Mouse (Mus musculus): ENCODE measurements around the gene Cnga4.
"Not testable (repeated sequence)": the region's sequence is repeated elsewhere in the genome, so short reads cannot be mapped to it uniquely, and the experiment has no call there.

Gene Cnga4

DNA sequence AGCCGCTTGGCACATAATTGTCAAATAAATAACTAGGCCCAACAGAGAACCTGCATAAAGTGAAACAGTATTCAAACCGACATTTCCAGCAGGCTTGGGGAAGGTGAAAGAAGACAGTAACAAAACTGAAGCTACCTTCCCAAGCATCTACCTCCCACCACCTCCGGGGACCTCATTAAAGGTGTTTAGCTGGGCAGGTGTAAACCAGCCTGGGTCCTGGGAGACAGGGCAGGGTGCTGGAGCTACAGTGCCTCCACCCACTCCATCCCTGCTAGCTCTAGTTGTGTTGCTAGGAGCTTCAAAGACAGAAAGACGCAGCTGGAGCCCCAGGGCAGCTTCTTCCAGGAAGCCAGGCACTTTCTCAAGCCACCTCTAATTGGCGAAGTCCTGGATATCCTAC is at the start of gene Cnga4:
TSS of gene Cnga4 (plus strand) at position 301 of the 400 bp plus-strand sequence.
- DNase-seq (ENCODE audit: low read depth, low spot score), result no peak

GRCm38 (mm10) chr7:105356064-105356463 is 48.3 kb upstream of the Cnga4 start:
- not testable (repeated sequence) for DNase-seq (ENCODE audit: low read depth, low spot score)

DNA sequence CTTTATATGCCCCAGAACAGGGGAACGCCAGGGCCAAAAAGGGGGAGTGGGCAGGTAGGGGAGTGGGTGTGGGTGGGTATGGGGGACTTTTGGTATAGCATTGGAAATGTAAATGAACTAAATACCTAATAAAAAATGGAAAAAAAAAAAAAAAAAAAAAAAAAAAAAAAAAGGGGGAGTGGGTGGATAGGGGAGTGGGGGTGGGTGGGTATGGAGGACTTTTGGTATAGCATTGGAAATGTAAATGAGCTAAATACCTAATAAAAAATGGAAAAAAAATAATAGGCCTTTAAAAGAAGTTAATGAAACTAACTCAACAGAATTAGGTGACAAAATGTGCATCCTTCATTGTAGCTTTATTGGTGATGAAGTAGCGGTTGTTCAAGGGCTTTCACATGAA is 47.9 kb upstream of the Cnga4 start:
- DNase-seq (ENCODE audit: low read depth, low spot score), result not testable (repeated sequence)

DNA sequence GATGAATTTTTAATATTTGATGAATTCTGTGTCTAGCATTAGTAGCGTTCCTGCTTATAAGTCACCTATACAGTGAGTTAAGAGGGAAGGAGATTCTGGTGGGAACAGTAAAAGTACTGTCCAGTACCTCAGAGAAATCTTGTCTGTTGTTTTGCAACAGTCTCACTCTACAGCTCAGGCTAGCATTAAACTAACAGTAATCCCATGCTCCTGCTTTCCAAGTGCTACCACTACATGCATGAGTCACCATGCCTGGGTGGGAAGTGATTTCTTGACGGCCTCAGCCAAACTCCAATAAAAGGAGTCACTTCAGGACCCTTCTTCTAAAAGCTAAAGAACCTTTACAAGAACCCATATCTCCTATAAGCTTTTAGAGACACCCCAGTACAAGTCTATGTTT is 42.7 kb upstream of the Cnga4 start:
- DNase-seq (ENCODE audit: low read depth, low spot score), result no peak

- DNase-seq (ENCODE audit: low read depth, low spot score), result no peak
Measured at GRCm38 (mm10) chr7:105367268-105367667, 37.1 kb upstream of the Cnga4 start.

DNA sequence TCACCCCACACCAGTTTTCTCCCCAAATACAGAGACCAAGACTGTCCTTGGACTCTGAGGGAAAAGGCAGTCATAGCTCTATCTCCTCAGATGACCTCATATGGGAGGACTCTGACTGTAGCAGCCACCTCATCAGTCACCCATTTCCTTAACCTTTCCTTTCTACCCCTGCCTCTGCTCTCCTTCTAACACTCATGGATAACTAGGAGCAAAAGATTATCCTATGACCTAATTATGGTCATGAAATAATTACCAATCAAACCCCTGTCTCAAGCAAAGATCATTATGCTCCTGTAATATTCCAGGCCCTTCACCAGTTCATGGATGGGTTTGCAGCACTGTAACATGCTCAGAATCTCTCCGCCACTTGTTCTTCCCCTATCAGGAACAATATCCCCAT is 36.4 kb upstream of the Cnga4 start, which contains the start of gene Olfr692:
TSS of gene Olfr692 (plus strand) at position 301 of the 400 bp plus-strand sequence.
- no peak for DNase-seq (ENCODE audit: low read depth, low spot score)

DNA sequence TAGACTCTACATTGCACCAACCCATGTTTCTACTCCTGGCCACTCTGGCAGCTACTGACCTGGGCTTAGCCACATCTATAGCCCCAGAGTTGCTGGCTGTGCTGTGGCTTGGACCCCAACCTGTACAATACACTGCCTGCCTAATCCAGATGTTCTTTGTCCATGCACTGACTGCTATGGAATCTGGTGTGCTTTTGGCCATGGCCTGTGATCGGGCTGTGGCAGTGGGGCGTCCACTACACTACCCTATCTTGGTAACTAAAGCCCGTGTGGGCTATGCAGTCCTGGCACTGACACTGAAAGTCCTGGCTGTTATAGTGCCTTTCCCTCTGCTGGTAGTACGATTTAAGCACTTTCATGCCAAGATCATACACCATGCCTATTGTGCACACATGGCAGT is 35.8 kb upstream of the Cnga4 start:
- no peak for DNase-seq (ENCODE audit: low read depth, low spot score)

DNA sequence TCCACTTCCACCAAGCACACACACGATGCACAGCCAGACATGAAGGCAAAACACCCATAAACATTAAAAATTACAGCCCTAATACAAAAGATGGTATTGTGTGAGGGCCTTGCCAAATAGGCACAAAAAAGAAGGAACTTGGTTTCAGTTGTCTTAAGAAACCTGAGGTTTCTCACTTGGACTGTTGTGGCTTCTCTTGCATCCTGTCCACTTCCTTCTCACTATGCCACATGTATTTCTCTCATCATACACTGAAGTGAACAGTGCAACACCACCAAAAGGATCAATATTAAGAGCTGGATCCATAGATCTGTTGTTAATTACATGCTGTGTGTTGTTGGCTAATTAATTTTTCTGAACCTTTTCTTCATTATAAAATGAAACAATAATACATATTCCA is 31.5 kb upstream of the Cnga4 start:
- DNase-seq (ENCODE audit: low read depth, low spot score), result no peak

DNA sequence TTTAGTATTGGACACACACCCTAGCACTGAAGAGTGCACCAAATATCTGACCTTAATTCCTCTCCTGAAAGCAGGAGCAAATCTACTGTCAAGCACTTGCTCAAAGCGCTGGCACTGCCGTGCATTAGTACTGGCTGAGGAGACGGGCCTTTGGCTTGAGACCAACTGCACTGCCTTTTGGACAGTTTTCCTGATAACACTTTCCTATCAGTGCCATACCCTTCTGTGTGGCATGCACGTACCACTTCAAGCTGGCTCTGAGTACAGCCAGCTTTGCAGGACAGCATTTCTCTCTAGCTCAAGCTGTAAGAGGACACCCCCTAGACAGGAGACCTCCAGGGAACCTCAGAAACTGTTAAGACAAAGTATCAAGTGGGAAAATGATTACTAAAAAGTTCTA is 30.9 kb upstream of the Cnga4 start:
- no peak for DNase-seq (ENCODE audit: low read depth, low spot score)

DNA sequence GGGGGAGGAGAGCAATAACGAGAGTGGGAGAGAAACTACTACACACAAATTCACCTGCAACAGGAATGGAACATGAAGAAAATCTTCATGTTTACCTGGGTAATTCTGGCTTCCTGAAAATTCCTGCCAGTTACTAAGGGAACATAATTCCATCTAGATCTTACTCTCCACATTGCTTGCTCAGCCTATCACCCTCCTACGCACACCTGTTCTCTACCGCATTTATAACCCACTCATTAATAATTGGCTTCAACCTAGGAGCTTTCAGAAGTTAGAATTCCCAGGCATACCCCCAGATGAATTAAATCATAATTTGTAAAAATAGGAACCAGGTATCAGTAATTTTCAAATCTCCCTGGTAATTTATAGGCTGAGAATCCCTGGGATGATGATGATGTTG is 30.4 kb upstream of the Cnga4 start:
- DNase-seq (ENCODE audit: low read depth, low spot score), result no peak

GRCm38 (mm10) chr7:105374866-105375265 is 29.5 kb upstream of the Cnga4 start, which contains the start of gene Gm5901:
TSS of gene Gm5901 (plus strand) at chr7:105375038.
- no peak for DNase-seq (ENCODE audit: low read depth, low spot score)

DNA sequence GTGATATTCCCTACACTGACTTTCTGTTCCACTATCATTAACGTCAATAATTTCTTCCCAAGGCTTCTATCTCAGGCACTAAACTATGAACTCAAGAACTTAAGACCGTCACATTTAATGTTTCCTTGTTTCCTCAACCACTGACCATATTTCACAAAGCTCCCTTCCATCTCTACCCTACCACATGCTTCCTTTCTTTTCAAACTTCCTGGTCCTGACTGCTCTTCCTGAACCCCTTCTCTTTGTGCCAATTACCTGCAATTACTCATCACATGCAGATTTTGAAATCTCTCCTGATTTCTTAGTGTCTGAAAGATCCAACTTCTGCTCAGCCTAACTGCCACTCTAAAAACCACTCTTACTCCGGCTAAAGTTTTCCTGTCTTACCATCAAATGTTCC is 24.0 kb upstream of the Cnga4 start:
- no peak for DNase-seq (ENCODE audit: low read depth, low spot score)

DNA sequence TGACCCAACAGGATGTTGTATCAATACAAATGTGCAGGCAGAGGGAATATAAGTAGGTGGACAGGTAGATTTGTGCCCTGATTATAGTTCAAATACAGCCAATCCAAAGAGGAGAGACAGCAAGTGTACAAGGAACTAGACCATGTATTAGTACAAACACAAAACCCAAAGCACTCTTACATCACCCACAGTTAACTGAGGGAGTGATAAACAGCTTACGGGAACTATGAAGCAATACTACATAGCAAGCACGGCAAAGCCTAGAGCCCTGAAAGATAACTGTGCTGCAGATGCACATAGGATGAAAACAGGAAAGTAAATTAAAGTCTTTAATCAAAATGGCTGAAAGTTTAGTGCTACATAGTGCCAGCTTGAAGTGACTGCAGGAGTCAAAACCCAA is 16.7 kb upstream of the Cnga4 start:
- DNase-seq (ENCODE audit: low read depth, low spot score), result no peak

GRCm38 (mm10) chr7:105390236-105390635 is 14.1 kb upstream of the Cnga4 start:
- no peak for DNase-seq (ENCODE audit: low read depth, low spot score)

DNA sequence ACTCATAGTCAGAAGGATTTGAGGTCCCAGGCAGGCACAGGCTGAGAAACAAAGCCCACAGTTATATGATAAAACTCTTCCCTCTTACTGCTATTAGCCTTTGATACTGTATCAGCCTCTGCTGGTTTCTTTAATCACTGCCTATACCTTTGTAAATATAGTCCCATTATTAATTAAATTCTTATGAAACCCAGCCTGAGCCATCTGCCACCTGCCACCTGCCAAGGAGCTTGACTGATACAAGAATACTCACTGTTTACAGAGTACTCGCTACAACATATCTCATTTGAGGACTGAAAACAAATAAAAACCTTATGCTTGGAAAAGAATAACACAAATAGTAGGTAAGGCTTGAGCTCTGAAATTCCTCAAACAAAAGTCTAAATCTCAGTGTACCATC is 9.8 kb upstream of the Cnga4 start:
- DNase-seq (ENCODE audit: low read depth, low spot score), result no peak

DNA sequence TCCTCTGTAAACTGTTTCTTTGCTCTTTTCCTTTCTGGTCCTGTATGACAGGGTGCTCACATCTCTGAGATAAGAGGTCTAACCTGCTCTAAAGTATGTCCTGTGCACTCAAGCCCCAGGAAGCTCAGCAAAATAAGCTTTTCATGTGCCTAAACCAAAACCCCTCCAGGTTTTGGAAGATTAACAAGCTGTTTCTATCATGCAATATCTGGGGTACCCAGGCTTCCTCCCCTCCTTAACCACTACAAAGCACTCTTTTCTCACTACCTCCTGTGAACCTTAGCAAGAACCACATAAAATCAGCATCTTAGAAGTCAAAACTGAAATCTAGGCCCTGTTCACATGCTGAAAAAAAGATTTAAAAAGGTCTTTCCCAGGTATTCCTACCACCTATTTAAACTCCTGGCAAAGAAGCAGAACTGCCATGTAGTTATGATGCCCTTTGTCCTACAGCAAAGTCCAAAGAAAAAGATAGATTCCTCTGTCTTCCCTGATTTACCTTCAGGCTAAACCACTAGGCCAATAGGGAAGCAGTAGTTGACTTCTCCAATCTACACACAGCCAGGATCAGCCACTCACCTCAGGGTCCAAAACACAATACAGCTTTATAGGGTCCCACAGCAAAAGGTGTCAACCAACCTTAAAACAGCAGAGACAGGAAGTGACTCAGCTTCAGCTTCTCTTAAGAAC is 9.1 kb upstream of the Cnga4 start:
- peak; percentile 20 for DNase-seq (ENCODE audit: low read depth, low spot score)

DNA sequence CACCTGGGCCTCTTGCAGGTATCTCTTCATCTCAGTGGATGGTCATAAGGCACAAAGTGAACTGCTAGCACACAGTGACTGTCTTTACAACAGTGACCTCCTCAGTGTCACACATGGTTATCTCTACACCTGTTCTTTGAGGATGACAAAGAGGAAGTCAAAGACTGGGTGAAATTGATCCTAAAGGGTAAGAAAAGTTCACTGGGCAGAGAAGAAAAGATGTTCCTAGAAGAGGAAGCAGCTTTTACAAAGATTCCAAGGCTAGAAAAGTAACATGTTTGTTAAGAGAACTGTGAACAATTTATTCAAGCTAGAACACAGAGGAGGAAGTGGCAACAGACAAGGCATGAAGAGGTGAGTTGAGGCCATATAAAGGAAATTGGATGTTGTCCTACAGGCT is 8.2 kb upstream of the Cnga4 start:
- no peak for DNase-seq (ENCODE audit: low read depth, low spot score)

DNA sequence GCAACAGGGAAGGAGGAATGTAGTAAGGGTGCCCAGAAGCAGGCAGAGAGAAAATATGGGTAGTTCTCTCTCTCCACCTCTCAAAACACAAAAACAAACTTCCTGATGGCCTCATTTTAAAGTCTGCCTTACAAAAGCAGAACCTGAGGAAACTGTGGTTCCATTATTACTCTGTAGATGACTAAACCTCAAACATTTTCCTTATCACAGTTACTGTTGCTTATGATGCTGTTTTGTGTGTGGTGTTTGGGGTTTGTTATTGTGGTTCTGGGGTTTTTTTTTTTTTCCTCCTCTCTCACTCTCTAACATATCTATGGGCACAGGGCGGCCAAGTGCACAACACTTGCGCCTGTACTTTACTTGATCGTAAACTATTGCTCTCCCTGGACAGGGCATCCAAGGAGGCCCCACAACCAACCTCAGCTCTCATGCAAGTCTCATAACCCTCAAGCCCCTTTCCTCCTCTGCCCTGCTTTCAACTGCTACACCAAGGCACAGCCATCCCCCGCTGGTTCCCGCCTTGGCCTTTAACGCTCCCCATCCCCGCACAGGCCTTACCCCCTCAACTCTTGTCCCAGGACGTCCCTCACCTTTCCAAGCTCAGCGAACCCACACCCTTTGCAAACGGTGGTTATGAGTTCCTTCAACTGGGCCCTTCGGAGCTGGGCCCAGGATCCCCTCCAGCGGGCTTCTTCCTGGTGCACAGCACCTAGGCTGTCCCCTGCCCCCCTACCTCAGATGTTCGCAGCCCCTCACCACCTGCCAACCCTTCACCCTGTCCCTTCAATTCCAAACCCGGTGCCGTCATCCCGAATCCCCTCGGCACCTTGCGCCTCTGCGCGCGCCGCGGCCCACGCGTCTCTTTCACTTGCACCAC is 5.1 kb upstream of the Cnga4 start:
- peak; percentile 42 for DNase-seq (ENCODE audit: low read depth, low spot score)

- peak; percentile 99 for DNase-seq (ENCODE audit: low read depth, low spot score)
Measured at GRCm38 (mm10) chr7:105399935-105400624, 4.3 kb upstream of the Cnga4 start, which contains the start of gene Fam160a2. TSS of gene Fam160a2 (minus strand) at chr7:105400054.

GRCm38 (mm10) chr7:105406322-105406721 is 2.0 kb downstream of the Cnga4 start:
- DNase-seq (ENCODE audit: low read depth, low spot score), result no peak

DNA sequence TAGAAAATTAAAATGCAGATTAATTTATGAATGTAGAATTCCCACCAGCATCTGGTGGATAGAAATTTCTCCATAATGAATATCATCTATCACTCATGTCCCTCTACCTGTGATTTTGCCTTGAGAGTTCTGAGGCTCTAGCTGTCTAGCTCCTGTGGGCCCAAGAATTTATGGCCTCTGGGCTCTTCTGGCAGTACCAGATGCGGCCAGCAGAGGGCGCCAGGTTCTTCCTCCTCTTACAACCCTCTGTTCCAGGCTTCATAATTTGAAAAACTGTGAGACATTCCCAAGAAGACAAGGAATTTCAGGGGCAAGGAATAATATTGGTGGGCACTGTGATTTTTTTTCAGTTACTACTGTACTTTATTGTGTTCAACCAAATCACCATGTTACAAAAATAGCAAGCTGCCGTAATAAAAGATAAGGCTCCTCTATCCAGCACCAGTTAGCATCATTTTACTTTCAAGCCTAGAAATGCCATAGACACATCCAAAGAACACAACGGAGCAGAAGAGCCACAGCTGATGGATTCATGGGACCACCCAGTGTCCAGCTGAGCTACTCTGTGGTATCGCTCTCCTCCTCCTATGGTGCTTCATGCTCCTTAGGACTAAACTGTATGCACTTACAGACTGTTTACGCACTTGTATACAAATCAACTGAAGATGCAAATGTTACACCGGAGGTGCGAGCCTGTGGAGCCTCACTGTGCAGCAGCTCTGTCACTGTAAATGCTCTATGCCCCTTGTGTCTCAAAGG is 7.7 kb downstream of the Cnga4 start:
- peak; percentile 78 for DNase-seq (ENCODE audit: low read depth, low spot score)

Measured in CD4-positive, CD25-positive, alpha-beta regulatory T cell, adult 2 months (primary cell).